Mouse (Mus musculus) liver, embryonic 16.5 days (tissue): ENCODE measurements around the gene Peg3. TPM values are rescaled to one million over a fixed set of nuclear protein-coding genes. Genes with fewer than 3 reads are reported as not detected.

Experiments used
- ATAC-seq: fragments of 200-750 bp; cut with Nextera tagmentation; 2 replicates; pipeline ENCODE4 v1.8.0; 2017; ENCODE audit warnings: low read depth, mild to moderate bottlenecking, moderate number of reproducible peaks, moderate library complexity
- H3K27ac ChIP-seq: fragments of 300-500 bp; sonication (generic); 2 replicates; pipeline ENCODE4 v1.5.1; 2014; ENCODE audit warnings: mild to moderate bottlenecking, low read length
- H3K27me3 ChIP-seq: fragments of 300-500 bp; sonication (generic); 2 replicates; pipeline ENCODE4 v1.6.1; 2014; ENCODE audit warnings: low read depth, low read length, mixed read lengths; ENCODE audit not compliant: control insufficient read depth, insufficient read depth
- H3K36me3 ChIP-seq: fragments of 300-500 bp; sonication (generic); 2 replicates; pipeline ENCODE4 v1.6.1; 2014; ENCODE audit warnings: mild to moderate bottlenecking; ENCODE audit not compliant: control insufficient read depth, insufficient read depth
- H3K4me1 ChIP-seq: fragments of 300-500 bp; sonication (generic); 2 replicates; pipeline ENCODE4 v1.6.1; 2014; ENCODE audit warnings: low read depth, low read length, mixed read lengths; ENCODE audit not compliant: control insufficient read depth
- H3K4me2 ChIP-seq: fragments of 300-500 bp; sonication (generic); 2 replicates; pipeline ENCODE4 v1.6.1; 2014; ENCODE audit warnings: low read depth, low read length, mixed read lengths
- H3K4me3 ChIP-seq: fragments of 300-500 bp; sonication (generic); 2 replicates; pipeline ENCODE4 v1.5.1; 2014; ENCODE audit warnings: low read depth, mild to moderate bottlenecking, low read length
- H3K9ac ChIP-seq: fragments of 300-500 bp; sonication (generic); 2 replicates; pipeline ENCODE4 v1.6.1; 2014; ENCODE audit warnings: low read depth, low read length
- H3K9me3 ChIP-seq: fragments of 300-500 bp; sonication (generic); replicated peaks from 2 replicates; pipeline ENCODE4 v1.6.1; 2016; ENCODE audit warnings: low read length; ENCODE audit not compliant: control insufficient read depth
- WGBS: fragments of 180-500 bp; shearing (Covaris S2); extraction: QIAGEN DNeasy Blood & Tissue Kit; methylation state at CpG from one replicate; pipeline ENCODE4 v1.1.7; 2014; ENCODE audit not compliant: insufficient replicate concordance; 5-methylcytosine and 5-hydroxymethylcytosine counted together
- polyA plus RNA-seq: library from polyadenylated mRNA; unstranded; fragments of >200 nt; fragmentation: Nextera tagmentation; extraction: Ambion mirVana; gene quantifications from 2 replicates; pipeline ENCODE4 v1.2.1, GENCODE M21; 2015

Gene Peg3
- polyA plus RNA-seq, 1 experiment from 2014 or later: 61.1 TPM

- Histone ChIP-seq H3K4me2 (no peak overlapping the region), H3K27me3 (no peaks in the 10 kb centered on the region), H3K9me3 (no peaks in the 10 kb centered on the region), H3K9ac (no peak overlapping the region), H3K27ac (no peak overlapping the region), H3K4me3 (no peak overlapping the region), H3K36me3 (no peaks in the 10 kb centered on the region), H3K4me1 (no peaks in the 10 kb centered on the region)
- no peak for ATAC-seq
- WGBS: 64% methylated on average over 12 of the region's 12 CpGs
These were observed 29.5 kb upstream of the Peg3 start for GRCm38 (mm10) chr7:6759698-6760097.

DNA sequence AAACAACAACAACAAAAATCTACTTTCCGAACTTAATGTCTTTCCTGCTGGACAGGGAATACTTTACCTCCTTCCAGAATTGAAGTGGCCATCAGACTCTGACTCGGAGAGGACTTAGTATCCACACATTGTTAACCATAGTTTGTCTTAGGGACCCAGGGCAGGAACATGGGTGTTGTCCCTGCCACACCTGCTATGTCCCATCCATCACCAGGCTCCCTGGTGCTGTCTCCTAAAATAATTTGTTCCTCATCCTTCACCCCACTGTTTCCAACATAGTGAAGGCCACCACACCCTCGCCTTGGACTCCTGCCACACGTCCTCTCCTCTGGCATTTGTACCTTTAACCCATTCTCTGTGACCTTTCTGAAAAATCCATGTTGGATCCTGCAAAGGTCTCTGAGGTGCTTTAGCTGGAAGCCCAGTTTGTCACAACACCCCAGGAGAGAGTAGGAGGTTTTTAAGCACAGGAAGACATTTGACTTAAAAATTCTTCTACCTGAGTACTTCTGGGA lies 26.6 kb upstream of the Peg3 start:
- H3K9ac ChIP-seq: no peak overlapping the region
- ATAC-seq: peak; percentile 83
- no peaks in the 10 kb centered on the region for H3K36me3 ChIP-seq
- 40% methylated on average over 4 of the region's 4 CpGs for WGBS
- no peak overlapping the region for H3K4me3 ChIP-seq
- no peak overlapping the region for H3K4me2 ChIP-seq
- no peaks in the 10 kb centered on the region for H3K9me3 ChIP-seq
- H3K4me1 ChIP-seq: no peaks in the 10 kb centered on the region
- H3K27ac ChIP-seq: no peak overlapping the region
- H3K27me3 ChIP-seq: no peaks in the 10 kb centered on the region

DNA sequence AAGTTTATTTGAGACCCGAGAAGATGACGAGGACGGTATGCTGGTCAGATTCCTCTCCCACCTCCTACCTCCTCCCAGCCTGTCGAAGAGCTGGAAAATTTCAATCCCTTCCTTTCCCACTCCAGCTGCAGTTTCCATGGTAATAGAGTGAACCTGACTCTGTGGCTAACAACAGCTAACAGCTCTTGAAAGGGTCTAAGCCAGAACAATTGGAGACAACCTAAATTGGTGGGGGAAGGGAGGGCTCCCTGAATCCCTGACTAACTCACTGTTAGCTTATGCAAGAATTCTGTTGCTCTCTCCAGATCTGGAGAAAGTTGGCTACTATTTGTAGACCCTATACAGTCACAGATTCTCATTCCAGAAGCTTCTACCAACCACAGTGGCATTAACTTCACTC lies 23.2 kb upstream of the Peg3 start:
- Histone ChIP-seq H3K9me3 (no peaks in the 10 kb centered on the region), H3K4me1 (no peaks in the 10 kb centered on the region), H3K36me3 (no peaks in the 10 kb centered on the region), H3K4me3 (no peak overlapping the region), H3K9ac (no peak overlapping the region), H3K4me2 (no peak overlapping the region), H3K27ac (no peak overlapping the region), H3K27me3 (no peaks in the 10 kb centered on the region)
- 35% methylated on average over 4 of the region's 4 CpGs for WGBS
- no peak for ATAC-seq

DNA sequence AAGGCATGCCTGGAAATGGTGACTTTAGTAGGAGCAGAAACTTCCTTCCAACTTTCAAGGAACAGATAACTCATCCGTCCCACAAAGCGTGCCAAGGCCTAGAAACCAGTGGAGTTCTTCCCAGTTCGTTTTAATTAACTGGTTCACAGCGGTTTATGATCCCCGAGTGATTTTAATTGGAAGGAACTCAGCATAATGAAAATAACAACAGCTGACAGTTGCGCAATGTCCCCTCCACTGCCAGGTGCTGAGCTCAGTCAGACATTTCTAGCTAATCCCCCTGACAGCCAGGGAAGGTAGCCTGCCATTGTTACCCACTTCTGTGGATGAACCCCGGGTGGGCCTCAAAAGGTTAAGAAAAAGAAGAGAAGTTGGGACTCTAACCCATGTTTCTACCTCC lies 19.0 kb upstream of the Peg3 start:
- 58% methylated on average over 7 of the region's 7 CpGs for WGBS
- no peak overlapping the region for H3K4me3 ChIP-seq

GRCm38 (mm10) chr7:6744281-6744904 lies 14.2 kb upstream of the Peg3 start:
- H3K4me3 ChIP-seq: no peak overlapping the region
- no peaks in the 10 kb centered on the region for H3K4me1 ChIP-seq
- no peak for ATAC-seq
- H3K9me3 ChIP-seq: no peaks in the 10 kb centered on the region
- no peak overlapping the region for H3K4me2 ChIP-seq
- H3K36me3 ChIP-seq: no peaks in the 10 kb centered on the region
- no peaks in the 10 kb centered on the region for H3K27me3 ChIP-seq
- WGBS: 44% methylated on average over 10 of the region's 10 CpGs
- H3K27ac ChIP-seq: no peak overlapping the region
- H3K9ac ChIP-seq: no peak overlapping the region

More for the DNA sequence above, 19.0 kb upstream of the Peg3 start:
- Histone ChIP-seq H3K4me2 (no peak overlapping the region), H3K27ac (no peak overlapping the region), H3K4me1 (no peaks in the 10 kb centered on the region), H3K36me3 (no peaks in the 10 kb centered on the region), H3K9me3 (no peaks in the 10 kb centered on the region), H3K27me3 (no peaks in the 10 kb centered on the region), H3K9ac (no peak overlapping the region)
- ATAC-seq: no peak

- no peak overlapping the region for H3K27ac ChIP-seq
- no peaks in the 10 kb centered on the region; the same call in 1 of the 2 replicates for H3K27me3 ChIP-seq
- no peak overlapping the region for H3K4me2 ChIP-seq
- H3K36me3 ChIP-seq: no peaks in the 10 kb centered on the region
- no peaks in the 10 kb centered on the region for H3K4me1 ChIP-seq
- no peak overlapping the region for H3K4me3 ChIP-seq
- ATAC-seq: no peak
- H3K9me3 ChIP-seq: no peaks in the 10 kb centered on the region
- H3K9ac ChIP-seq: no peak overlapping the region
- 61% methylated on average over 1 of the region's 1 CpGs for WGBS
These were observed 5.8 kb upstream of the Peg3 start for GRCm38 (mm10) chr7:6736060-6736459.

GRCm38 (mm10) chr7:6731930-6732329 lies 1.7 kb upstream of the Peg3 start:
- no peaks in the 10 kb centered on the region for H3K36me3 ChIP-seq
- H3K4me2 ChIP-seq: no peak overlapping the region
- H3K27me3 ChIP-seq: peaks cover 3% of the 10 kb centered on the region; the same call in 1 of the 2 replicates
- 52% methylated on average over 4 of the region's 4 CpGs for WGBS
- H3K9me3 ChIP-seq: peaks cover 14% of the 10 kb centered on the region
- no peak for ATAC-seq
- no peak overlapping the region for H3K9ac ChIP-seq
- H3K4me3 ChIP-seq: peak overlapping the region; percentile 26; the same call in 1 of the 2 replicates
- no peak overlapping the region for H3K27ac ChIP-seq
- no peaks in the 10 kb centered on the region for H3K4me1 ChIP-seq

GRCm38 (mm10) chr7:6731373-6731772 lies 1.1 kb upstream of the Peg3 start:
- Histone ChIP-seq H3K4me1 (no peaks in the 10 kb centered on the region), H3K9ac (no peak overlapping the region), H3K4me3 (no peak overlapping the region), H3K36me3 (no peaks in the 10 kb centered on the region), H3K4me2 (no peak overlapping the region), H3K9me3 (peaks cover 14% of the 10 kb centered on the region), H3K27ac (no peak overlapping the region), H3K27me3 (peaks cover 3% of the 10 kb centered on the region; the same call in 1 of the 2 replicates)
- ATAC-seq: no peak
- 40% methylated on average over 3 of the region's 3 CpGs for WGBS

- peak overlapping the region; percentile 52 for H3K27ac ChIP-seq
- H3K9me3 ChIP-seq: peaks cover 14% of the 10 kb centered on the region
- H3K4me3 ChIP-seq: peak overlapping the region; percentile 58
- H3K36me3 ChIP-seq: no peaks in the 10 kb centered on the region
- no peak for ATAC-seq
- no peaks in the 10 kb centered on the region for H3K4me1 ChIP-seq
- H3K27me3 ChIP-seq: peaks cover 3% of the 10 kb centered on the region; the same call in 1 of the 2 replicates
- 47% methylated on average over 15 of the region's 15 CpGs for WGBS
- H3K9ac ChIP-seq: no peak overlapping the region; the same call in 1 of the 2 replicates
- H3K4me2 ChIP-seq: peak overlapping the region; percentile 4; the same call in 1 of the 2 replicates
These were observed 570 bp upstream of the Peg3 start for GRCm38 (mm10) chr7:6730801-6731200.
